Mouse (Mus musculus) central nervous system, embryonic 14 days (tissue): ENCODE results near the gene Slc35b3. TPM values are rescaled to one million over a fixed set of nuclear protein-coding genes. Genes with fewer than 3 reads are reported as not detected.

ENCODE experiments used
- polyA plus RNA-seq: library from polyadenylated mRNA; depleted of rRNA; stranded (reverse); fragments of >200 nt; gene quantifications from 2 replicates; pipeline ENCODE4 v1.2.3, GENCODE M21; 2012; rRNA removed

The Slc35b3 gene
- 37.3 and 42.4 TPM in 2 replicates for polyA plus RNA-seq

GRCm38 (mm10) chr13:38960063-38961050, at the start of gene Slc35b3:
TSS of gene Slc35b3 (minus strand) at chr13:38960875.

